ENCODE assay signal across 8 mouse cellular contexts in genomic region chr1:161039741-161040425, GRCm38 (mm10). TPM values are rescaled to one million over a fixed set of nuclear protein-coding genes. Genes with fewer than 3 reads are reported as not detected.
DNase-seq lines count a peak whose midpoint lies in the region; ATAC-seq and TF ChIP-seq lines count a peak whose summit lies in the region.

No protein-coding gene starts in this region.

- no peak for DNase-seq in gastrocnemius, adult 2 months
- DNase-seq in gastrocnemius, postnatal 10 days, result no peak
- DNase-seq in R1 (ENCODE audit: low read depth, low spot score), result peak; percentile 89
- DNase-seq in thymus, postnatal 25 days, result no peak
- DNase-seq in ovary, postnatal 14 days (ENCODE audit: low spot score), result no peak
- no peak for DNase-seq in lung, postnatal 4 days

- H3K27me3 ChIP-seq in heart, embryonic 16.5 days (ENCODE audit: control insufficient read depth, insufficient read depth, low read length), result no peaks in the 10 kb centered on the region
- H3K27me3 ChIP-seq in liver, embryonic 15.5 days, result no peaks in the 10 kb centered on the region

- H3K4me2 ChIP-seq in heart, embryonic 16.5 days (ENCODE audit: low read depth, low read length), result no peak overlapping the region
- H3K4me2 ChIP-seq in liver, embryonic 15.5 days, result no peak overlapping the region

- peaks cover 34% of the 10 kb centered on the region for H3K36me3 ChIP-seq in heart, embryonic 16.5 days (ENCODE audit: control insufficient read depth, insufficient read depth)
- H3K36me3 ChIP-seq in liver, embryonic 15.5 days (replicated peaks), result peaks cover 67% of the 10 kb centered on the region

- H3K9ac ChIP-seq in heart, embryonic 16.5 days (ENCODE audit: low read length), result no peak overlapping the region
- H3K9ac ChIP-seq in liver, embryonic 15.5 days, result no peak overlapping the region

- TF ChIP-seq CTCF in gastrocnemius, adult 2 months (IDR thresholded peaks at IDR 0.05), result no peak

- ATAC-seq in heart, embryonic 16.5 days (replicated peaks; ENCODE audit: extremely low read depth, insufficient read depth, low FRiP score), result 0 out of 2 replicates have a peak, but pooled peaks have one; percentile 10
- peak; percentile 40 for ATAC-seq in liver, embryonic 15.5 days (ENCODE audit: insufficient read depth)

- peaks cover 16% of the 10 kb centered on the region for H3K4me1 ChIP-seq in heart, embryonic 16.5 days (ENCODE audit: control insufficient read depth, insufficient read depth, low read length)
- peaks cover 27% of the 10 kb centered on the region; the same call in 1 of the 2 replicates for H3K4me1 ChIP-seq in liver, embryonic 15.5 days (replicated peaks)

- no peak overlapping the region for H3K4me3 ChIP-seq in gastrocnemius, adult 2 months
- H3K4me3 ChIP-seq in heart, embryonic 16.5 days (ENCODE audit: low read length), result no peak overlapping the region
- no peak overlapping the region for H3K4me3 ChIP-seq in liver, embryonic 15.5 days (replicated peaks)

- 25% methylated on average over 3 of the region's 3 CpGs for WGBS in heart, embryonic 16.5 days
- 7% methylated on average over 3 of the region's 3 CpGs for WGBS in liver, embryonic 15.5 days (ENCODE audit: insufficient replicate concordance)

- H3K9me3 ChIP-seq in heart, embryonic 16.5 days (replicated peaks; ENCODE audit: control insufficient read depth, low read length), result no peaks in the 10 kb centered on the region
- H3K9me3 ChIP-seq in liver, embryonic 15.5 days (replicated peaks), result no peaks in the 10 kb centered on the region

- H3K27ac ChIP-seq in gastrocnemius, adult 2 months, result 0 out of 2 replicates have a peak overlapping the region, but pooled peaks have one; percentile 4
- peak overlapping the region; percentile 57 for H3K27ac ChIP-seq in heart, embryonic 16.5 days (ENCODE audit: low read length)
- H3K27ac ChIP-seq in liver, embryonic 15.5 days (replicated peaks), result peak overlapping the region; percentile 35

- intact Hi-C loops in gastrocnemius, adult 2 months (cut with DNase I), result loop anchor here (5.0 kb wide), 4 partner anchors 32 to 248 kb away; partner anchors contain the start of genes Cenpl, Dars2, Rabgap1l and Rc3h1

RNA-seq across cellular contexts. Expression of gene Zbtb37, which starts 5.2 kb away (rescaled TPM):
- 1 to 10 TPM; 6.2 to 6.6 TPM for total RNA-seq in gastrocnemius, adult 2 months (2021)
- 10 to 100 TPM in 1 of 2 experiments, 1 to 10 TPM in 1; 7.0 to 12.0 TPM for total RNA-seq in gastrocnemius, postnatal 10 days (2021)
- 6.5 and 7.9 TPM in 2 replicates for polyA plus RNA-seq in heart, embryonic 16.5 days (2015; fragmentation: Nextera tagmentation; extraction: Ambion mirVana)
- polyA plus RNA-seq in liver, embryonic 15.5 days (2015; fragmentation: Nextera tagmentation; extraction: Ambion mirVana), result 1.3 and 2.0 TPM in 2 replicates

RNA-seq across cellular contexts. Expression of gene Dars2, which starts 30.6 kb away (rescaled TPM):
- 10 to 100 TPM in 1 of 2 experiments, 1 to 10 TPM in 1; 7.6 to 15.5 TPM for total RNA-seq in gastrocnemius, adult 2 months (2021)
- 10 to 100 TPM; 11.3 to 11.8 TPM for total RNA-seq in gastrocnemius, postnatal 10 days (2021)
- polyA plus RNA-seq in heart, embryonic 16.5 days (2015; fragmentation: Nextera tagmentation; extraction: Ambion mirVana), result 29.3 and 30.9 TPM in 2 replicates
- 29.9 and 30.5 TPM in 2 replicates for polyA plus RNA-seq in liver, embryonic 15.5 days (2015; fragmentation: Nextera tagmentation; extraction: Ambion mirVana)

RNA-seq across cellular contexts. Expression of gene Cenpl, which starts 30.6 kb away (rescaled TPM):
- total RNA-seq in gastrocnemius, adult 2 months (2021), result under 1 TPM; 0.41 to 0.50 TPM
- total RNA-seq in gastrocnemius, postnatal 10 days (2021), result 1 to 10 TPM; 3.4 TPM
- 21.0 and 22.9 TPM in 2 replicates for polyA plus RNA-seq in heart, embryonic 16.5 days (2015; fragmentation: Nextera tagmentation; extraction: Ambion mirVana)
- 38.0 and 39.3 TPM in 2 replicates for polyA plus RNA-seq in liver, embryonic 15.5 days (2015; fragmentation: Nextera tagmentation; extraction: Ambion mirVana)

Comparison
In these comparisons a context has a peak if more than half of its experiments do, and no peak if none do; other contexts are left out.
1. H3K27ac ChIP-seq: peak in every context shown above with its lines; median percentile 57 in heart, embryonic 16.5 days; 35 in liver, embryonic 15.5 days; 4 in gastrocnemius, adult 2 months.